Mouse (Mus musculus): Measurements from ENCODE around the gene Ppid. TPM values are rescaled to one million over a fixed set of nuclear protein-coding genes. Genes with fewer than 3 reads are reported as not detected.

Ppid gene
- polyA plus RNA-seq, 1 experiment from 2014 or later: 224 TPM

GRCm38 (mm10) chr3:79629416-79629730 lies 38.2 kb downstream of the Ppid start, which contains the start of gene Etfdh:
TSS of gene Etfdh (minus strand) at chr3:79629500.
- peaks cover 14% of the 10 kb centered on the region for H3K9me3 ChIP-seq (replicated peaks)
- peak within 1 kb of the TSS; percentile 77 for H3K4me3 ChIP-seq
- H3K4me1 ChIP-seq: peaks cover 21% of the 10 kb centered on the region
- peaks cover 33% of the 10 kb centered on the region for H3K36me3 ChIP-seq
- no peaks in the 10 kb centered on the region for H3K27me3 ChIP-seq (ENCODE audit: low read depth, poor library complexity, severe bottlenecking)
- under 1% methylated on average over 11 of the region's 11 CpGs for WGBS
- H3K27ac ChIP-seq (replicated peaks): peak within 1 kb of the TSS; percentile 94
- DNase-seq (ENCODE audit: low spot score): peak; percentile 73

GRCm38 (mm10) chr3:79652129-79652528 lies 61.0 kb downstream of the Ppid start:
- Histone ChIP-seq H3K27ac (replicated peaks) (no peak overlapping the region), H3K9me3 (replicated peaks) (no peaks in the 10 kb centered on the region), H3K4me3 (no peak overlapping the region), H3K36me3 (no peaks in the 10 kb centered on the region), H3K4me1 (no peaks in the 10 kb centered on the region), H3K27me3 (ENCODE audit: low read depth, poor library complexity, severe bottlenecking) (no peaks in the 10 kb centered on the region)
- DNase-seq (ENCODE audit: low spot score): no peak
- WGBS: 92% methylated on average over 6 of the region's 6 CpGs

Other genes starting within 250 kb of the Ppid start
- gene Fnip2, start 23.5 kb upstream of the Ppid start, polyA plus RNA-seq (2016; fragmentation: Nextera tagmentation; extraction: Ambion mirVana): 4.3 and 4.4 TPM in 2 replicates
- gene 4930579G24Rik, start 37.7 kb downstream of the Ppid start, polyA plus RNA-seq (2016; fragmentation: Nextera tagmentation; extraction: Ambion mirVana): 26.5 and 28.1 TPM in 2 replicates
- gene Etfdh, start 38.2 kb downstream of the Ppid start, polyA plus RNA-seq (2016; fragmentation: Nextera tagmentation; extraction: Ambion mirVana): 47.1 and 55.5 TPM in 2 replicates
- gene Rxfp1, start 146.5 kb downstream of the Ppid start, polyA plus RNA-seq (2016; fragmentation: Nextera tagmentation; extraction: Ambion mirVana): not detected in 2 replicates